Mouse (Mus musculus) liver, embryonic 14.5 days (tissue): ENCODE measurements around the gene Acot6. TPM values are rescaled to one million over a fixed set of nuclear protein-coding genes. Genes with fewer than 3 reads are reported as not detected.
"Not testable (repeated sequence)": the region's sequence is repeated elsewhere in the genome, so short reads cannot be mapped to it uniquely, and the experiment has no call there.

ENCODE experiments used
- ATAC-seq: fragments of 200-750 bp; cut with Nextera tagmentation; 2 replicates; pipeline ENCODE4 v1.8.0; 2017; ENCODE audit warnings: moderate number of reproducible peaks, mild to moderate bottlenecking, moderate library complexity; ENCODE audit not compliant: insufficient read depth
- DNase-seq, 3 experiments: peaks; one replicate each; pipeline ENCODE4 v3.0.0-alpha.2; 2012 to 2013; ENCODE audit warnings: low read depth in 3 of 3, low spot score in 3 of 3
- H3K27ac ChIP-seq: fragments of 300-500 bp; sonication (generic); 2 replicates; pipeline ENCODE4 v1.5.1; 2014; ENCODE audit warnings: moderate library complexity, mild to moderate bottlenecking, control low read depth, inconsistent platforms
- H3K27me3 ChIP-seq: fragments of 300-500 bp; sonication (generic); 2 replicates; pipeline ENCODE4 v1.6.1; 2014; ENCODE audit warnings: mild to moderate bottlenecking, low read length, moderate library complexity; ENCODE audit not compliant: control insufficient read depth, insufficient read depth
- H3K36me3 ChIP-seq: fragments of 300-500 bp; sonication (generic); replicated peaks from 2 replicates; pipeline ENCODE4 v1.6.1; 2014; ENCODE audit warnings: low read depth; ENCODE audit not compliant: control insufficient read depth, insufficient read depth
- H3K4me1 ChIP-seq, 2 experiments: fragments of 200-500 bp in 1 of 2; fragments of 300-500 bp in 1 of 2; sonication (generic) in 1 of 2; replicated peaks; 2 replicates each; pipeline ENCODE4 v1.6.1; 2012 to 2014; ENCODE audit warnings: antibody characterized with exemption in 1 of 2, inconsistent platforms in 1 of 2, low read length in 1 of 2; ENCODE audit not compliant: control insufficient read depth in 2 of 2, insufficient read depth in 2 of 2
- H3K4me2 ChIP-seq: fragments of 300-500 bp; sonication (generic); 2 replicates; pipeline ENCODE4 v1.6.1; 2014; ENCODE audit warnings: low read depth, mild to moderate bottlenecking, control low read depth, moderate library complexity
- H3K4me3 ChIP-seq, 2 experiments: fragments of 200-500 bp in 1 of 2; fragments of 300-500 bp in 1 of 2; sonication (generic) in 1 of 2; 2 replicates each; pipeline ENCODE4 v1.5.1; 2012 to 2014; ENCODE audit warnings: low read depth in 2 of 2, low read length in 2 of 2, mild to moderate bottlenecking in 2 of 2, control low read depth in 1 of 2, inconsistent platforms in 1 of 2, moderate library complexity in 1 of 2; ENCODE audit not compliant: insufficient read depth in 1 of 2
- H3K9ac ChIP-seq: fragments of 300-500 bp; sonication (generic); replicated peaks from 2 replicates; pipeline ENCODE4 v1.6.1; 2014; ENCODE audit warnings: mild to moderate bottlenecking, control low read depth, moderate library complexity
- H3K9me3 ChIP-seq: fragments of 300-500 bp; sonication (generic); 2 replicates; pipeline ENCODE4 v1.6.1; 2016; ENCODE audit warnings: low read length, mixed read lengths; ENCODE audit not compliant: control insufficient read depth
- CTCF ChIP-seq: IDR thresholded peaks from 2 replicates; pipeline ENCODE4 v1.5.1; 2016; ENCODE audit warnings: antibody characterized with exemption, low read depth, control low read depth
- EP300 ChIP-seq: IDR thresholded peaks from 2 replicates; pipeline ENCODE4 v1.6.1; 2016; ENCODE audit warnings: antibody characterized with exemption, low read depth
- WGBS: fragments of 180-500 bp; shearing (Covaris S2); extraction: QIAGEN DNeasy Blood & Tissue Kit; methylation state at CpG from one replicate; pipeline ENCODE4 v1.1.7; 2014; ENCODE audit not compliant: insufficient replicate concordance; 5-methylcytosine and 5-hydroxymethylcytosine counted together
- polyA plus RNA-seq, 2 experiments: library from polyadenylated mRNA; depleted of rRNA in 1 of 2; stranded (reverse) in 1 of 2; unstranded in 1 of 2; fragments of >200 nt; fragmentation: Nextera tagmentation in 1 of 2; extraction: Ambion mirVana in 1 of 2; gene quantifications; 2 replicates each; pipeline versions ENCODE4 v1.2.1 to v1.2.3; 2012 to 2014

Gene Acot6
- polyA plus RNA-seq, 2 experiments, result 0.48 to 1.0 TPM

- Histone ChIP-seq H3K27me3 (no peaks in the 10 kb centered on the region; the same call in 1 of the 2 replicates), H3K36me3 (no peaks in the 10 kb centered on the region), H3K9me3 (no peaks in the 10 kb centered on the region), H3K4me1 (no peaks in the 10 kb centered on the region), H3K9ac (no peak overlapping the region), H3K27ac (no peak overlapping the region), H3K4me3 (no peak overlapping the region), H3K4me2 (no peak overlapping the region)
- peak; percentile 43; the same call in 1 of the 2 replicates for ATAC-seq
- DNase-seq, result no peak
- no peak for TF ChIP-seq EP300
- TF ChIP-seq CTCF, result no peak
- 64% methylated on average over 4 of the region's 4 CpGs for WGBS
Observed at GRCm38 (mm10) chr12:84077371-84077990, 23.0 kb upstream of the Acot6 start.

- no peaks in the 10 kb centered on the region for H3K27me3 ChIP-seq
- DNase-seq (no peak), ATAC-seq (no peak)
- no peak overlapping the region for H3K4me3 ChIP-seq
- no peak overlapping the region for H3K27ac ChIP-seq
- H3K9me3 ChIP-seq, result no peaks in the 10 kb centered on the region; the same call in 1 of the 2 replicates
- no peak for TF ChIP-seq CTCF
- TF ChIP-seq EP300, result no peak
- 62% methylated on average over 2 of the region's 2 CpGs for WGBS
- H3K4me1 ChIP-seq, result no peaks in the 10 kb centered on the region
- H3K4me2 ChIP-seq, result no peak overlapping the region
- no peak overlapping the region for H3K9ac ChIP-seq
- H3K36me3 ChIP-seq, result no peaks in the 10 kb centered on the region
Observed at GRCm38 (mm10) chr12:84083842-84084241, 16.6 kb upstream of the Acot6 start.

GRCm38 (mm10) chr12:84084581-84084980 lies 15.9 kb upstream of the Acot6 start:
- H3K9me3 ChIP-seq, result no peaks in the 10 kb centered on the region; the same call in 1 of the 2 replicates
- no peak overlapping the region for H3K27ac ChIP-seq
- ATAC-seq, result no peak
- H3K4me1 ChIP-seq, result no peaks in the 10 kb centered on the region
- TF ChIP-seq CTCF (no peak), EP300 (no peak)
- H3K9ac ChIP-seq, result no peak overlapping the region
- H3K4me3 ChIP-seq, result no peak overlapping the region
- no peaks in the 10 kb centered on the region for H3K36me3 ChIP-seq
- no peaks in the 10 kb centered on the region for H3K27me3 ChIP-seq
- DNase-seq, result no peak
- H3K4me2 ChIP-seq, result no peak overlapping the region
- 56% methylated on average over 4 of the region's 4 CpGs for WGBS

GRCm38 (mm10) chr12:84094666-84095065 lies 5.8 kb upstream of the Acot6 start:
- H3K4me1 ChIP-seq, H3K9me3 ChIP-seq, H3K27ac ChIP-seq, H3K4me3 ChIP-seq, H3K27me3 ChIP-seq, H3K36me3 ChIP-seq, H3K4me2 ChIP-seq, ATAC-seq, H3K9ac ChIP-seq, DNase-seq: not testable (repeated sequence)
- WGBS, result 67% methylated on average over 5 of the region's 5 CpGs

- no peak for DNase-seq
Observed at GRCm38 (mm10) chr12:84099605-84100004, 849 bp upstream of the Acot6 start.

More at GRCm38 (mm10) chr12:84099605-84100004, 849 bp upstream of the Acot6 start:
- TF ChIP-seq EP300 (no peak), CTCF (no peak)
- Histone ChIP-seq H3K9me3 (no peaks in the 10 kb centered on the region), H3K9ac (no peak overlapping the region), H3K4me1 (peaks cover 2 to 9% of the 10 kb centered on the region in 2 experiments; a peak in 2 of 4 replicates), H3K36me3 (no peaks in the 10 kb centered on the region), H3K27me3 (no peaks in the 10 kb centered on the region; the same call in 1 of the 2 replicates), H3K4me3 (no peak overlapping the region), H3K4me2 (no peak overlapping the region), H3K27ac (no peak overlapping the region)
- peak; percentile 48; the same call in 1 of the 2 replicates for ATAC-seq
- WGBS, result 45% methylated on average over 2 of the region's 2 CpGs
